Mouse (Mus musculus) CD4-positive, CD25-positive, alpha-beta regulatory T cell, adult 2 months (primary cell): Measurements from ENCODE around the gene Fam167b.
"Not testable (repeated sequence)": the region's sequence is repeated elsewhere in the genome, so short reads cannot be mapped to it uniquely, and the experiment has no call there.

Source experiments
- DNase-seq: peaks from one replicate; pipeline ENCODE4 v3.0.0-alpha.2; 2012; ENCODE audit warnings: low read depth, low spot score

The Fam167b gene

GRCm38 (mm10) chr4:129561184-129561583, 17.2 kb downstream of the Fam167b start:
- no peak for DNase-seq

- peak; percentile 85 for DNase-seq
These were observed 19.9 kb downstream of the Fam167b start for GRCm38 (mm10) chr4:129558321-129558955.

GRCm38 (mm10) chr4:129557256-129557808, 21.0 kb downstream of the Fam167b start:
- no peak for DNase-seq

- DNase-seq: peak; percentile 89
These were observed 21.7 kb downstream of the Fam167b start for GRCm38 (mm10) chr4:129556532-129557223.

- DNase-seq: no peak
These were observed 22.4 kb downstream of the Fam167b start for GRCm38 (mm10) chr4:129555862-129556531.

- peak; percentile 46 for DNase-seq
These were observed 22.9 kb downstream of the Fam167b start for GRCm38 (mm10) chr4:129555421-129555861.

- not testable (repeated sequence) for DNase-seq
These were observed 23.8 kb downstream of the Fam167b start for GRCm38 (mm10) chr4:129554512-129554911.

GRCm38 (mm10) chr4:129550295-129550694, 28.1 kb downstream of the Fam167b start:
- no peak for DNase-seq

GRCm38 (mm10) chr4:129549306-129549705, 29.0 kb downstream of the Fam167b start:
- peak; percentile 76 for DNase-seq

GRCm38 (mm10) chr4:129547631-129548030, 30.7 kb downstream of the Fam167b start:
- DNase-seq: peak; percentile 41

- no peak for DNase-seq
These were observed 34.2 kb downstream of the Fam167b start for GRCm38 (mm10) chr4:129544106-129544505.

GRCm38 (mm10) chr4:129542592-129543141, 35.7 kb downstream of the Fam167b start, which contains the start of gene Hdac1:
Gene Hdac1 (minus strand): TSS chr4:129542713.
- DNase-seq: peak; percentile 96

- DNase-seq: peak; percentile 66
These were observed 36.3 kb downstream of the Fam167b start for GRCm38 (mm10) chr4:129541868-129542591.

GRCm38 (mm10) chr4:129540012-129540411, 38.3 kb downstream of the Fam167b start:
- peak; percentile 75 for DNase-seq

- not testable (repeated sequence) for DNase-seq
These were observed 49.4 kb downstream of the Fam167b start for GRCm38 (mm10) chr4:129528901-129529300.
